Mouse (Mus musculus) hindbrain, postnatal 0 days (tissue): ENCODE measurements around the gene Gfod1. TPM values are rescaled to one million over a fixed set of nuclear protein-coding genes. Genes with fewer than 3 reads are reported as not detected.
A peak's percentile ranks its signal among the peaks of the same experiment; 100 is the strongest.

Source experiments
- ATAC-seq: fragments of 200-750 bp; cut with Nextera tagmentation; 2 replicates; pipeline ENCODE4 v1.8.0; 2017; ENCODE audit warnings: mild to moderate bottlenecking, moderate TSS enrichment, moderate library complexity
- DNase-seq: peaks from one replicate; pipeline ENCODE4 v3.0.0-alpha.2; 2015; ENCODE audit warnings: low spot score
- H3K27ac ChIP-seq: fragments of 300-500 bp; sonication (generic); 2 replicates; pipeline ENCODE4 v1.5.1; 2014; ENCODE audit warnings: mild to moderate bottlenecking
- H3K27me3 ChIP-seq: fragments of 300-500 bp; sonication (generic); 2 replicates; pipeline ENCODE4 v1.6.1; 2014; ENCODE audit warnings: low read length, mixed read lengths; ENCODE audit not compliant: insufficient read depth
- H3K36me3 ChIP-seq: fragments of 300-500 bp; sonication (generic); 2 replicates; pipeline ENCODE4 v1.6.1; 2014; ENCODE audit warnings: low read length, mixed read lengths; ENCODE audit not compliant: insufficient read depth
- H3K4me1 ChIP-seq: fragments of 300-500 bp; sonication (generic); 2 replicates; pipeline ENCODE4 v1.6.1; 2014; ENCODE audit warnings: antibody characterized with exemption, low read length, mixed read lengths; ENCODE audit not compliant: insufficient read depth
- H3K4me2 ChIP-seq: fragments of 300-500 bp; sonication (generic); 2 replicates; pipeline ENCODE4 v1.6.1; 2014; ENCODE audit warnings: low read depth, mild to moderate bottlenecking, low read length, moderate library complexity, mixed read lengths
- H3K4me3 ChIP-seq: fragments of 300-500 bp; sonication (generic); 2 replicates; pipeline ENCODE4 v1.5.1; 2014; ENCODE audit warnings: low read length
- H3K9ac ChIP-seq: fragments of 300-500 bp; sonication (generic); replicated peaks from 2 replicates; pipeline ENCODE4 v1.6.1; 2014; ENCODE audit warnings: mild to moderate bottlenecking, low read length, moderate library complexity, mixed read lengths
- H3K9me3 ChIP-seq: fragments of 300-500 bp; sonication (generic); 2 replicates; pipeline ENCODE4 v1.6.1; 2016; ENCODE audit warnings: low read length, mixed read lengths
- CTCF ChIP-seq: IDR thresholded peaks from 2 replicates; pipeline ENCODE4 v1.5.1; 2016; ENCODE audit warnings: antibody characterized with exemption, control low read depth, low read depth
- WGBS: fragments of 180-500 bp; shearing (Covaris S2); extraction: QIAGEN DNeasy Blood & Tissue Kit; methylation state at CpG from one replicate; pipeline ENCODE4 v1.1.7; 2014; 5-methylcytosine and 5-hydroxymethylcytosine counted together
- polyA plus RNA-seq: library from polyadenylated mRNA; unstranded; fragments of >200 nt; fragmentation: Nextera tagmentation; extraction: Ambion mirVana; gene quantifications from 2 replicates; pipeline ENCODE4 v1.2.1, GENCODE M21; 2015
- total RNA-seq: library from RNA; depleted of rRNA; stranded (reverse); fragments of >200 nt; gene quantifications from 2 replicates; pipeline ENCODE4 v1.2.3, GENCODE M21; 2014

Gene Gfod1
- total and polyA plus RNA-seq, 2 experiments from 2014 or later, result 2.6 to 26.3 TPM

- 58% methylated on average over 6 of the region's 6 CpGs for WGBS
- Histone ChIP-seq H3K9me3 (no peaks in the 10 kb centered on the region), H3K4me1 (no peaks in the 10 kb centered on the region), H3K27ac (no peak overlapping the region), H3K27me3 (no peaks in the 10 kb centered on the region), H3K4me3 (no peak overlapping the region), H3K36me3 (no peaks in the 10 kb centered on the region), H3K4me2 (no peak overlapping the region), H3K9ac (no peak overlapping the region)
- DNase-seq (no peak), ATAC-seq (no peak)
- peak; percentile 48 for TF ChIP-seq CTCF
Observed at GRCm38 (mm10) chr13:43197187-43197586, 106.8 kb downstream of the Gfod1 start.

- 0 out of 2 replicates have a peak, but pooled peaks have one; percentile 53 for ATAC-seq
- no peaks in the 10 kb centered on the region for H3K27me3 ChIP-seq
Observed at GRCm38 (mm10) chr13:43196000-43196399, 108.0 kb downstream of the Gfod1 start.

GRCm38 (mm10) chr13:43193932-43194331 is 110.0 kb downstream of the Gfod1 start:
- Histone ChIP-seq H3K4me1 (no peaks in the 10 kb centered on the region), H3K27me3 (no peaks in the 10 kb centered on the region), H3K9ac (no peak overlapping the region), H3K27ac (no peak overlapping the region), H3K4me3 (no peak overlapping the region), H3K36me3 (no peaks in the 10 kb centered on the region), H3K4me2 (no peak overlapping the region), H3K9me3 (no peaks in the 10 kb centered on the region)
- 86% methylated on average over 8 of the region's 8 CpGs for WGBS
- ATAC-seq (no peak), DNase-seq (no peak)
- TF ChIP-seq CTCF, result no peak

More at GRCm38 (mm10) chr13:43196000-43196399, 108.0 kb downstream of the Gfod1 start:
- peak; percentile 53 for TF ChIP-seq CTCF
- DNase-seq, result no peak
- Histone ChIP-seq H3K4me1 (no peaks in the 10 kb centered on the region), H3K4me2 (no peak overlapping the region), H3K36me3 (no peaks in the 10 kb centered on the region), H3K4me3 (no peak overlapping the region), H3K9ac (no peak overlapping the region), H3K27ac (no peak overlapping the region), H3K9me3 (no peaks in the 10 kb centered on the region)
- 58% methylated on average over 7 of the region's 7 CpGs for WGBS

DNA sequence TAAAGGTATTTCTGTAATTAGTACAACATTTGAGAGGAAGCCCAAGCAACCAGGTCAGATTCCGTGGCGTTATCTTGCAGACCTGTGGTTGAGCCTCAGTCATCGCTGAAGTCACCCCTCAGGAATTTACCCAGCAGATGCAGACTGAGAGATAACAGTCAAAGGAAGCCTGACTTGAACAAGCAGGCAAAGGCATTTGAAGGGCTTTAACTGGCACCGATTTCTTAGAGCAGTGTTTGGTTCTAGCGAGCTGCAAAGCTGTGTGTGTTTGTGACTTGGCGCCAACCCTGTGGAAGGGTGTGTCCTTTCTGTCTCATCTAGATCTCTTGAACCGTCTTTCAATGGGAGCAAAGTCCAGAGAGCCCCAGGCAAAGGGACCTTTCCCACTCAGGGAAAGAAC is 110.7 kb downstream of the Gfod1 start:
- H3K9me3 ChIP-seq, result no peaks in the 10 kb centered on the region
- TF ChIP-seq CTCF, result no peak
- 0 out of 2 replicates have a peak overlapping the region, but pooled peaks have one; percentile 2 for H3K27ac ChIP-seq
- no peaks in the 10 kb centered on the region for H3K27me3 ChIP-seq
- no peaks in the 10 kb centered on the region for H3K36me3 ChIP-seq
- DNase-seq (no peak), ATAC-seq (no peak; the same call in 1 of the 2 replicates)
- H3K4me2 ChIP-seq, result no peak overlapping the region
- H3K4me1 ChIP-seq, result no peaks in the 10 kb centered on the region
- H3K9ac ChIP-seq, result no peak overlapping the region
- no peak overlapping the region for H3K4me3 ChIP-seq
- 72% methylated on average over 7 of the region's 7 CpGs for WGBS

DNA sequence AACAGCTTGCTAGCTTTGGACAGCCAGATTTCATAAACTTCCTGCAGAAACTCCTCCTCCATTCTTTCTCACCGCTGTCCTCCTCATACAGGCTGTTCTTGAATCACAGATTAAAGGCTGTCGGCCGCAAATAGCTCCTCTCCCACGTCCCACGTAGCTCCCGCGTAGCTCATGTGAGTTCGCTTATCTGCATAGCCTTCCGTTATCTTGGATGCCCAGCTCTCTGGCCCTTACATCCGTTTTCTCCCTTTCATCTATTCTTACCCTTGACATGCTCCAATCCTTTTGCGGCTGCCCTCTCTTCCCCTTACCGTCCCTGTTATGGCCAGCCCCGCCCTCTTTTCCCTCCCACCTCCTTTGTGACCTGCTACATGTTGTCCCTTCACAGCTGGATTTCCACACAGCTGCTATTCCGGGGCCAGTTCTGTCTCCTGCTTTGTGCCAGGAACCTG is 112.2 kb downstream of the Gfod1 start:
- no peaks in the 10 kb centered on the region for H3K4me1 ChIP-seq
- H3K36me3 ChIP-seq, result no peaks in the 10 kb centered on the region
- no peaks in the 10 kb centered on the region for H3K9me3 ChIP-seq
- 12% methylated on average over 14 of the region's 14 CpGs for WGBS
- no peak for DNase-seq
- H3K4me3 ChIP-seq, result no peak overlapping the region
- no peak for TF ChIP-seq CTCF
- 0 out of 2 replicates have a peak overlapping the region, but pooled peaks have one; percentile 8 for H3K4me2 ChIP-seq
- no peak overlapping the region for H3K9ac ChIP-seq
- no peak overlapping the region for H3K27ac ChIP-seq
- H3K27me3 ChIP-seq, result no peaks in the 10 kb centered on the region
- ATAC-seq, result no peak

GRCm38 (mm10) chr13:43191290-43191689 is 112.7 kb downstream of the Gfod1 start:
- 33% methylated on average over 1 of the region's 2 CpGs for WGBS
- no peaks in the 10 kb centered on the region for H3K4me1 ChIP-seq
- ATAC-seq (no peak), DNase-seq (no peak)
- H3K9me3 ChIP-seq, result no peaks in the 10 kb centered on the region
- no peak overlapping the region for H3K9ac ChIP-seq
- H3K27ac ChIP-seq, result no peak overlapping the region
- H3K4me2 ChIP-seq, result no peak overlapping the region
- no peaks in the 10 kb centered on the region for H3K36me3 ChIP-seq
- H3K27me3 ChIP-seq, result no peaks in the 10 kb centered on the region
- TF ChIP-seq CTCF, result no peak
- no peak overlapping the region for H3K4me3 ChIP-seq

DNA sequence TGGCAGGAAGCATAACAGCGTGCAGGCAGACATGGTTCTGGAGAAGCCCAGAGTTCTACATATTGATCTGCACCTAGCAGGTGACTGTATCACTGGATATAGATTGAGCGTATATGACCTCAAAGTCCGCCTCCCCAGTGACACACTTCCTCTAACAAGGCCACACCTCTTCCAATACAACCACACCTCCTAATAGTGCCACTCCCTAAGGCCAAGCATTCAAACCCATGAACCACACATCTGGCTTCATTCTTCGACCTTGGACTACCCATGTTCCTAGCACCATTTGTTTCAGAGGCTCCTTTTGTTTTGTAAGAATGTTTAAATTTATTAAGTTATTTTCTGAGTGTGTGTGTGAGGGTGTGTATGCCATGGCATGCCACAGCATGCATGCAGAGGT is 116.2 kb downstream of the Gfod1 start:
- Histone ChIP-seq H3K4me3 (no peak overlapping the region), H3K9ac (no peak overlapping the region), H3K27me3 (no peaks in the 10 kb centered on the region), H3K4me2 (no peak overlapping the region), H3K4me1 (no peaks in the 10 kb centered on the region), H3K9me3 (no peaks in the 10 kb centered on the region), H3K27ac (no peak overlapping the region), H3K36me3 (no peaks in the 10 kb centered on the region)
- no peak for TF ChIP-seq CTCF
- ATAC-seq (no peak), DNase-seq (no peak)
- WGBS, result 89% methylated on average over 4 of the region's 4 CpGs
